Mouse (Mus musculus) cerebellum, adult 2 months (tissue): Measurements from ENCODE around the gene Stxbp4. TPM values are rescaled to one million over a fixed set of nuclear protein-coding genes. Genes with fewer than 3 reads are reported as not detected.

Experiments
- DNase-seq, 2 experiments: peaks; one replicate each; pipeline ENCODE4 v3.0.0; 2021
- H3K27ac ChIP-seq: fragments of 200-500 bp; 2 replicates; pipeline ENCODE4 v1.5.1; 2012; ENCODE audit warnings: low read length, control low read depth, inconsistent platforms; ENCODE audit not compliant: insufficient read depth
- H3K27me3 ChIP-seq: fragments of 200-500 bp; 2 replicates; pipeline ENCODE4 v1.6.1; 2012; ENCODE audit warnings: inconsistent platforms, mild to moderate bottlenecking, low read length, moderate library complexity; ENCODE audit not compliant: control insufficient read depth, insufficient read depth
- H3K4me1 ChIP-seq: fragments of 200-500 bp; 2 replicates; pipeline ENCODE4 v1.6.1; 2011; ENCODE audit warnings: low read length; ENCODE audit not compliant: control insufficient read depth, insufficient read depth
- H3K4me3 ChIP-seq: fragments of 200-500 bp; replicated peaks from 2 replicates; pipeline ENCODE3; 2011; ENCODE audit warnings: mild to moderate bottlenecking, low read depth, low read length, control low read depth; ENCODE audit not compliant: insufficient read depth
- CTCF ChIP-seq: fragments of 200-500 bp; IDR thresholded peaks from 2 replicates; pipeline ENCODE4 v1.5.1; 2011; ENCODE audit warnings: low read depth, mild to moderate bottlenecking, control low read depth, low read length, moderate library complexity, borderline replicate concordance; ENCODE audit not compliant: insufficient read depth
- POLR2A ChIP-seq: fragments of 200-500 bp; IDR thresholded peaks from 2 replicates; pipeline ENCODE4 v1.6.1; 2011; ENCODE audit warnings: low read length, control low read depth, borderline replicate concordance; ENCODE audit not compliant: insufficient read depth
- WGBS: fragments of 180-500 bp; shearing (Covaris S2); methylation state at CpG from one replicate; pipeline ENCODE4 v1.1.7; 2018; 5-methylcytosine and 5-hydroxymethylcytosine counted together
- polyA plus RNA-seq: library from polyadenylated mRNA; depleted of rRNA; stranded (reverse); fragments of >200 nt; gene quantifications from 2 replicates; pipeline ENCODE4 v1.2.3, GENCODE M21; 2012; rRNA removed

Gene Stxbp4
- polyA plus RNA-seq, 1 experiment: 7.4 TPM

DNA sequence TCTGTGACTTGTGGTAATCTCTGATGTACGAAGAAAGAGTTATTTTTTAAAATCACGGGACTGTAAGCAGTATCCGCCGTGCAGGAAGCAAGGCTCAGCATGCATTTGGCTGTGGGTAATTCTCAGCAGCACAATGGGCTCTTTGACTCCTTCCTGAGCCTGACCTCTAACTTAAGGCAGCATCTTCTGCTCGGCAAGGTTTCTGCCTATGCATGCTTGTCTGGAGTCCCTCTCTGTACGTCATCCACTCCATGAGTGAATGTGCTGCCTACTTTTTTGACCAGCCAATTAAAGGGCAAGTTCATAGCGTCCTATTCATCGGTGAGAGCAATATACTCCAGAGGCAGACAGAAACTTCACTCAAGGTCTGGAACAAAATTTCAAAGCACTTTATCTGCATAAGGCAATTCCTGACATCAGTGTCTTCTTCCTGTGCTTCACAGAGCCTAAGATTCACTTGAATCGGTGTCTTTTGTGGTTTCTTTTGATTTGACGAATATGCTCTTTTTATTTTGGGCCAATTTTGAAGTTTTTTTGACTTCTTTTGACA is 173.8 kb downstream of the Stxbp4 start:
- H3K4me3 ChIP-seq: no peak overlapping the region
- no peak overlapping the region for H3K27ac ChIP-seq
- WGBS: 45% methylated on average over 10 of the region's 10 CpGs
- H3K27me3 ChIP-seq: no peaks in the 10 kb centered on the region; the same call in 1 of the 2 replicates
- no peaks in the 10 kb centered on the region for H3K4me1 ChIP-seq
- TF ChIP-seq CTCF (no peak), POLR2A (no peak)
- no peak for DNase-seq

DNA sequence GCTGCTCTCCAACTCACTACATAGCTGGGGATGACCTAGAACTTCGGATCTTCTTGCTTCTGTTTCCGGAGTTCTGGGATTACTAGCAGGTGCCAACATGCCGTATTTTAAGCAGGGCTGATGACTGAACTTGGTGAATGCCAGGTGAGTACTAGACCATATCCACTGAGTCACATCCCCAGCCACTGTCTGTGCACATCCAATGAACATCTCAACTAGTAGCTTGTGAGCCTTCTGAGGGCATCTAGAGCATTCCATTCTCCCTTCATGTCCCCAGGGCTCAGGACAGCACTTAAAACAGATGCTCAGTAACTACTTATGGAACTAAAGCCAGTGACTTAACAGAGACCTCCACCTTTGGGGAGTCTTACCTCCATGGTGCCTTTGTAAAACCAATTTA is 177.4 kb downstream of the Stxbp4 start:
- H3K27ac ChIP-seq: no peak overlapping the region
- no peak for TF ChIP-seq POLR2A
- no peak for DNase-seq
- 94% methylated on average over 3 of the region's 3 CpGs for WGBS
- H3K4me3 ChIP-seq: no peak overlapping the region
- no peaks in the 10 kb centered on the region for H3K4me1 ChIP-seq
- no peaks in the 10 kb centered on the region; the same call in 1 of the 2 replicates for H3K27me3 ChIP-seq

DNA sequence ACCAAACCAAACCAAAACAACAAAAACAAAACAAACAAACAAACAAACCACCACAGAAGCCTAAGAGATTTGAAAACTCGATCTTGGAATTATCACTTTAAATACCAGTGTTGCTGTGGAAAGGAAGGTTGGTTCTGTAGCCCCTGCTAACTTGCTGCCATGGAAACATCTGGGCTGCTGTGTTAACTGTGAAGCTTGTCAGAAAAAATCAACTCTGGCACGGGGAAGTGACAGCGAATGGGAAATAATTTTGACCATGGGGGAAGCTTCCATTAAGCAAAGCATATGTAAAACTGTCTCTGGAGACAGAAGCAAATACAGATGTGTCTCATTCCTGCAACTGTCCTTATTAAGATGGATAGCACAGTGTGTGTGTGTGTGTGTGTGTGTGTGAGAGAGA is 185.8 kb downstream of the Stxbp4 start:
- no peaks in the 10 kb centered on the region for H3K4me1 ChIP-seq
- no peaks in the 10 kb centered on the region; the same call in 1 of the 2 replicates for H3K27me3 ChIP-seq
- H3K4me3 ChIP-seq: no peak overlapping the region
- H3K27ac ChIP-seq: no peak overlapping the region
- WGBS: 57% methylated on average over 3 of the region's 3 CpGs
- TF ChIP-seq CTCF (no peak), POLR2A (no peak)
- no peak for DNase-seq

DNA sequence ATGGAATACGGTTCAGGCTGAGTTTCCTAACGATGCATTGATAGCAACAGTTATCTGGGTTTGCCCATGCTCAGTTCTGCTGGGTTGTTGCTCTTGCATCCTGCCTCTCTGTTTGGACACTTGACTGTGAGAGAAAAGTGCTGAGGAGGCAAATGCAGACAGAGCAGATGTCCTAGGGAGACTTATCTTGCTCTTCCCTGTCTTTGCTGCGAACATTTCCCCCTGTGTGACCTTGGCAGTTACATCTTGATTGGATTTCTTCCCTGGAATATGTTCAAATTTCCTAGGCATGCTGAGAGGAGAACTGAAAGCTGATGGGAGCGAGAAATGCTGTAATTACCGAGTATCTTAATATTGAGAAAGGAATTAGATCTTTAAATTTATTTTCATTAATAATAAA is 186.4 kb downstream of the Stxbp4 start:
- H3K27me3 ChIP-seq: no peaks in the 10 kb centered on the region; the same call in 1 of the 2 replicates
- 8% methylated on average over 5 of the region's 5 CpGs for WGBS
- no peak for TF ChIP-seq CTCF
- no peak for TF ChIP-seq POLR2A
- no peak overlapping the region for H3K4me3 ChIP-seq
- peak in 1 of 2 experiments; percentile 5 for DNase-seq
- no peak overlapping the region for H3K27ac ChIP-seq
- H3K4me1 ChIP-seq: no peaks in the 10 kb centered on the region

DNA sequence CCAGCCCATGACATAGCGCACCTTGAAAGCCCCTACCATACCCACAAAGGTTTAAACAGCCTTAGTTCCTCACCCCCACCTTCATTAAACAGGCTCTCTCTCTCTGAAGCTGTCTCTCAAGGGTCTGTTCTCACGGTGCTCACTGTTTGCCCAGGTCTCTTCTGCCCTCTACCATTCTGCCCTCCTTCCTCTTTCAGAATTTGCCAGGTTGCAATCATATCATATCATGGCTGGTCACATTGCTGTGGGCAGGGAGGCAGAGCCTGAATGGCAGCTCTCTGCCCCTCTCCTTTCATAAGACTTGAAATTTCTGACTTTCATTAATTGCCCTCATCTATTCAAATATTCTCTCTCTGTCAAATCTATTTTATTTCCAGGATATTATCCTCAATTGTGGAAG is 195.4 kb downstream of the Stxbp4 start:
- TF ChIP-seq CTCF (no peak), POLR2A (no peak)
- no peak overlapping the region for H3K27ac ChIP-seq
- no peak for DNase-seq
- no peak overlapping the region for H3K4me3 ChIP-seq
- WGBS: 90% methylated on average over 2 of the region's 2 CpGs
- H3K4me1 ChIP-seq: no peaks in the 10 kb centered on the region
- H3K27me3 ChIP-seq: no peaks in the 10 kb centered on the region

DNA sequence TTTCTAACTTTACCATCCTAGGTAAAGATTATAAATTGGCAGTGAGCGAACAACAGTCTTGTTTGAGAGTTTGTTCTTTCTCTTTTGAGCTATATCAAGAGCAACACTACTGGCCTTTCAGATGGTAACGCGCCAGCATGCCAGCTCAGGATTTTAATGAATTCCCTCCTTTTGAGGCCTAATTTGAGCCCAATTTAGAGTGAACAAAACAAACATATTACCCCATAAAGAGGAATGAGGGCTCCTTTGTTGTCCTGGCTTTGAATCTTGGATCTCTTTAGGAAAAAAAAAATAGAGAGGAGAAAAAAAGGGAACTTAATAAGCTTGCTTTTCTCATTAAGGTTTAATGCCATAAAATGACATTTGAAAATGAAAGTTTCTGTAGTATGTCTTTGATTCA is 197.0 kb downstream of the Stxbp4 start:
- no peak overlapping the region for H3K27ac ChIP-seq
- no peak for DNase-seq
- no peaks in the 10 kb centered on the region for H3K4me1 ChIP-seq
- no peak for TF ChIP-seq CTCF
- no peak for TF ChIP-seq POLR2A
- 94% methylated on average over 3 of the region's 3 CpGs for WGBS
- H3K27me3 ChIP-seq: no peaks in the 10 kb centered on the region
- H3K4me3 ChIP-seq: no peak overlapping the region

DNA sequence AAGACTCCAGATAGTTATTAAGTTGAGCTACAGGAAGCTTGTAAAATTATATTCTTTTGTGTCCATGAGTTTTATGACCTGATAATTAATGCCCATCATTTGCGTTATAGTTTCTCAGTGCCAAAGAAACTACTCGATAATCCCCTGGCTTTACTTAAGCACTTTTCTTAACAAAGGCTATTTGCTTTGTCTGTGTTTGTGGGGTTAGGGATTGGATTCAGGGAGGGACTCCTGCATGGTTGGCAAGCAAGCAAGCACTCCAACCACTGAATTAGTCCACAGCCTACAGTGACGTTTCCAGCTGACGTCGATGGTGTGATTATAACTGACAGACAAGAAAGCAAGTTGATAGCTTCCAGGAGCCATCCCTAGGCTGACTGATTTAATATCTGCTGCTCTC is 199.1 kb downstream of the Stxbp4 start:
- 63% methylated on average over 5 of the region's 5 CpGs for WGBS
- H3K27ac ChIP-seq: no peak overlapping the region
- TF ChIP-seq CTCF (no peak), POLR2A (no peak)
- no peak overlapping the region for H3K4me3 ChIP-seq
- no peaks in the 10 kb centered on the region for H3K4me1 ChIP-seq
- no peaks in the 10 kb centered on the region for H3K27me3 ChIP-seq
- no peak for DNase-seq

Other genes starting within 250 kb of the Stxbp4 start
- gene Hlf, start 247.2 kb downstream of the Stxbp4 start, polyA plus RNA-seq: 42.5 and 50.4 TPM in 2 replicates
- 31.5 and 31.7 TPM in 2 replicates for gene Cox11, start 89 bp upstream of the Stxbp4 start, polyA plus RNA-seq
- gene Tom1l1, start 50.3 kb upstream of the Stxbp4 start, polyA plus RNA-seq: 17.3 and 19.0 TPM in 2 replicates